Mouse (Mus musculus) bone marrow macrophage, adult 2 months (primary cell): ENCODE measurements around the gene Fermt2. TPM values are rescaled to one million over a fixed set of nuclear protein-coding genes. Genes with fewer than 3 reads are reported as not detected.
A peak's percentile ranks its signal among the peaks of the same experiment; 100 is the strongest.

Source experiments
- H3K27ac ChIP-seq: 2 replicates; pipeline ENCODE4 v1.5.1; 2012; ENCODE audit warnings: low read depth, low read length; ENCODE audit not compliant: insufficient read depth
- H3K4me1 ChIP-seq: 2 replicates; pipeline ENCODE4 v1.6.1; 2012; ENCODE audit warnings: low read length; ENCODE audit not compliant: control insufficient read depth, insufficient read depth
- H3K4me3 ChIP-seq: 2 replicates; pipeline ENCODE4 v1.5.1; 2012; ENCODE audit warnings: mild to moderate bottlenecking, low read length, moderate library complexity; ENCODE audit not compliant: insufficient read depth
- CTCF ChIP-seq: IDR thresholded peaks from 2 replicates; pipeline ENCODE4 v1.5.1; 2012; ENCODE audit warnings: low read depth, mild to moderate bottlenecking, low read length, moderate library complexity
- POLR2A ChIP-seq: IDR thresholded peaks from 2 replicates; pipeline ENCODE4 v1.6.1; 2012; ENCODE audit warnings: mild to moderate bottlenecking, low read depth, low read length, borderline replicate concordance
- polyA plus RNA-seq: library from polyadenylated mRNA; stranded (reverse); fragments of >200 nt; gene quantifications from 2 replicates; pipeline ENCODE4 v1.2.4, GENCODE M21; 2012; ENCODE audit not compliant: missing spikeins, insufficient read depth, insufficient read length

The Fermt2 gene
- polyA plus RNA-seq, 1 experiment = 1.7 TPM

DNA sequence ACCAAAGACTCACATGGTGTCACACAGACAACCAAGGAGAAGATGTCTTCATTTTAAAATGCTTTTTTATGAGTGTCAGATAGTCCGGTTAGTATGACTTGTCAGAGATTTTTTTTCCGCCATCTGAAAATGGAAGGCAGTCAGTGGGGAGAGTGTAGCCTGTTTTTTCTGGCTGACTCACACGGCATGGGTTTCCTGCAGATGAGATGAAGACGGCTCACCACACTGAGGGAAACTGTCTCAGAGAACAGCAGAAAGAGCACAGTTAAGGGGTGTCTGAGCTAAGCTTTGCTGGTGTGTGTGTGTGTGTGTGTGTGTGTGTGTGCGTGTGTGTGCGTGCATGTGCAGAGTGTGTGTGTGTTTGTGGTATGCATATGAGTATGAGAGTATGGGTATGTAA lies 88.6 kb downstream of the Fermt2 start:
- TF ChIP-seq POLR2A (no peak), CTCF (no peak)
- H3K4me1 ChIP-seq = no peaks in the 10 kb centered on the region
- no peak overlapping the region for H3K4me3 ChIP-seq
- no peak overlapping the region for H3K27ac ChIP-seq

DNA sequence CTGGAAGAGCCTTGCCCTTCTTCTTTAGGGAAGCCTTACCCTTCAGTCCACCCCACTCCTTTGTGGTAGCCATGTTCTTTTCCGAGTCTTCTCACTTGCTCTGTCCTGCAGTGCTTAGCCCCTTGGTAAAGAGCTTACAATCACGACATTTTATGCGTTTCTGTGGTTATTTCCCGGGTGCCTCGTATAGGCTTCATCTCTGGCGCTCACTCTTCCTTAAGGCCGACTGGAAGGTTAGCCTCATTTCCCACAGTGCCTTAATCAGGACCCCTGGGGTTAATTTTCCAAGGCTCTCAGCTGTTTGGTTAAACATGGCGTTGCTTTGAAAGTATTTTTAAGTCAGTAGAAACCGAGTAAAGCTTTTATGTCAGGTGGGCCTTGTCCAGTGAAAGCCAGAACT lies 90.5 kb downstream of the Fermt2 start:
- no peak overlapping the region for H3K27ac ChIP-seq
- TF ChIP-seq CTCF (no peak), POLR2A (no peak)
- H3K4me3 ChIP-seq = no peak overlapping the region
- H3K4me1 ChIP-seq = no peaks in the 10 kb centered on the region

DNA sequence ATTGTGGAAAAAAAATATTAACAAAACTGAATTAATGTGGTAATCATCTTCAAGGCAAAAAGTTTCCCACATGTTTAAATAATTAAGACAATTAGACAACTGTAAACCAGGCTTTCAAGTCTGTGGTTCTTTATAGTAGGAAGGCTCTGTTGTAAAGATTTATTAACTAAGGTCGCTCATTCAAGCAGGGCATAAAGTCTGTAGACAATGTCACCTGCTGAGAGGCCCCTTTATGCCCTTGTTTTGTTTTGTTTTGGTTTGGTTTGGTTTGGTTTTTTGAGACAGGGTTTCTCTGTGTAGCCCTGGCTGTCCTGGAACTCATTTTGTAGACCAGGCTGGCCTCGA lies 91.0 kb downstream of the Fermt2 start:
- TF ChIP-seq POLR2A (no peak), CTCF (no peak)
- H3K4me3 ChIP-seq = no peak overlapping the region
- H3K4me1 ChIP-seq = no peaks in the 10 kb centered on the region
- no peak overlapping the region for H3K27ac ChIP-seq

DNA sequence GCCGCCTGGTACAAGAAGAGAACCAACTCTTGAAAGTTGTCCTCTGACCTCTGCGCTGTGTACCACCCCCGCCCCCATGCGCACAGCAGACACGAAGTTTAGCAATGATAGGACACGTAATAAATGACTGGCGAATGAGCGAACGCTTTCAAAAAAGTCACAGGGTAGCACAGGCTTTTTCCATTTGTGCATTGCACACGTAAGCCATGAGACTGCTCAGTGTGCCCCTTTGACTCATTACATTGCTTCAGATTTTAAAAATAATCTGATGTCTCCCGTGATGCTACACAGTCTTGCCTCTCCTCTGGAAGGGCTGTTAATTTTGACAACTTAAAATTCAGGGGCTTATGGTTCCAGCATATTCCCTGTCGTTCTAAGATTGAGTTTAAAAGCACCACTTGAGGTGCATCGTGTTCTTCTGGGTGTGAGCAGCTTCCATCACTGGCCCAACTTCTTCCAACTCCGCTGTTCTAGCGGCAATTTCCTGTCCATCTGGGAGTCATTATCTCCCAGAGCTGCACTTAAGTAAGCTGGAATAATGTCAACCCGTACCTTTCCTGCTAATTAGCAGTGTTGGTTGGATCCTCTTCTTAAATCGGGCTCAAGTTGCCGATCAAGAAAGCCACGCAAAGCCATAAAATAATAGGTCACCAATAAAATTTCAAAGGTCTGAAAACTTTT lies 91.5 kb downstream of the Fermt2 start:
- no peak overlapping the region for H3K4me3 ChIP-seq
- H3K27ac ChIP-seq = no peak overlapping the region
- H3K4me1 ChIP-seq = no peaks in the 10 kb centered on the region
- TF ChIP-seq POLR2A = no peak
- TF ChIP-seq CTCF = no peak

DNA sequence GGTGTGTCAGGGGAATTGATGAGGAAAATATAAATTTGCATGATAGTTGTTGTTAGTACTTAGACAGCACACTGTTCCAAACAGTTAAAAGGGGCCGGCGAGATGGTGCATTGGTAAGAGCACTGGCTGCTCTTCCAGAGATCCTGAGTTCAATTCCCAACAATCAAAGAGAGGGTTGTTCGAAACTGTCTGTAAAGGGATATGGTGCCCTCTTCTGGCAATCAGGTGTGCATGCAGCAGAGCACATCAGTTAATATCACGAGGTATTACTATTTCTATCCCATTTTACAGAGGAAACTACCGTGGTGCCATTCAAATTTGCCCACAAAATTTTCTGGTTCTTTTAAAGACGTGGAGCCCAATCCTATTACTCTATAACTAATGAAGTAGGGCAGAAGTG lies 95.7 kb downstream of the Fermt2 start:
- H3K4me1 ChIP-seq = no peaks in the 10 kb centered on the region
- no peak overlapping the region for H3K27ac ChIP-seq
- no peak overlapping the region for H3K4me3 ChIP-seq
- TF ChIP-seq CTCF (no peak), POLR2A (no peak)

DNA sequence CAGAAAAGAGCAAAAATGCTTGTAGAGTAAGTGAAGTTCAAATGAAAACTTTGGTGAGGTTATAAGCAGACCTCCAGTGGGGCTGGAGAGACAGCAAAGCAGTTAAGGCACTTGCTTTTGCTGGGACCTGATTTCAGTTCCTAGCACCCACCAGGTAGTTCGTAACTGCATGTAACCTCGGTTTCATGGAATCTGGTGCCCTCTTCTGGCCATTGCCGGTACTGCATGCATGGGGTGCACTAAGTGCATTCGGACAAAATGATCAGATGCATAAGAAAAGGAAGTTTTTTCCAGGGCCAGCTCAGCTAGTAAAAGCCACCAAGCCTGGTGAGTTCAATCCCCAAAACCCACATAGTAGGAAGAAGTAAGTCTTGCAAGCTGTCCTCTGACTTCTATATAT lies 97.9 kb downstream of the Fermt2 start:
- H3K4me3 ChIP-seq = no peak overlapping the region
- TF ChIP-seq CTCF (peak; percentile 81), POLR2A (no peak)
- no peak overlapping the region for H3K27ac ChIP-seq
- H3K4me1 ChIP-seq = no peaks in the 10 kb centered on the region

DNA sequence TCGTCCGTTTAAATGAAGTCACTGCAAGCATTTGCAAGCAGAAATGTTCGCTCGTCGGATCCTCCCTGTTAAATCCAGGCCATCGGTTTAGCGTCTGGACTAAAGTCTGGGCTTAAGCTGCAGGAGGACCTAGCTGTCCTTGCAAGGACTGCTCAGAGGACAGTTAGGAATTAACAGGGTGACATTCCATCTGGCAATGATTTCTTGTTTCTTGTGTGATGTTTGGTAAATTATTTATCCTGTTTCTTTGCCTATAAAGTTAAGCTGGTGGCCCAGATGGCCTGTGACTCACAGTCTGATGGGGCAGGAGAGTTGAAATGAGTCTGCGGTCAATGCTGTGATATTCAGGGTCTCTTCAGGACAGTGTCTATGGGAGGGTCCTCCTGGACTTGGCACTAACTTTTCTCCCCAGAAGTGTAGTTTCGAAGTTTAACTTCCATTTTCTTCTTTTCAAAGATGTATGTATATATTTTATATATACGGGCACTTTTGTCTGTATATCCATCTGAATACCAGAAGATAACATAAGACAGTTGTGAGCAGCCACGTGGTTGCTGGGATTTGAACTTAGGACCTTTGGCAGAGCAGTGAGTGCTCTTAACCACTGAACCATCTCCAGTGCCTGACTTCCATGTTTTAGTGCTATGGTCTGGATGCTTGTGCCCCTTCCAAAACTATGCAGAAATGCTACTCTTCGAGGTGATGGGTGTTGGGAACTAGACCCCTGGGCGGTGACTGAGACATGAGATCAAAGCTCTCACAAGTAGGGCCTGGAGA lies 99.7 kb downstream of the Fermt2 start:
- H3K27ac ChIP-seq = no peak overlapping the region
- H3K4me1 ChIP-seq = no peaks in the 10 kb centered on the region
- H3K4me3 ChIP-seq = no peak overlapping the region
- TF ChIP-seq CTCF = no peak
- TF ChIP-seq POLR2A = no peak

DNA sequence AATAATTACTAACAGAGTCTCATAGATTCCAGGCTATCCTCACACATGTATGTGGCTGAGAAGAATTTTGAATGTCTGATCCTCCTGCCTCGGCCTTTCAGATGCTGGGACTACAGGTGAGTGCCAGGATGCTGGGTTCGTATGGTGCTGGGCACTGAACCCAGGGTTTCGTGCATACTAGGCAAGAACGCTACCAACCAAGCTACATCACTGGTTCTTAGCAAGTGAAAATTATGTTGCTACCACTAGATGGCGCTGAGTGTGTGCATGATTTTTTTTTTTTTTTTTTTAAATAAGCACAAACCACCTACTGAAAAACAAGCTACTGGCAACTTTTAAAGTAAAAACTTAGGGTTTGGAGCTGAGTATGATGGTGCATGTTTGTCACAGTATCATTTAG lies 106.7 kb downstream of the Fermt2 start:
- Histone ChIP-seq H3K4me3 (no peak overlapping the region), H3K4me1 (no peaks in the 10 kb centered on the region), H3K27ac (no peak overlapping the region)
- TF ChIP-seq POLR2A (no peak), CTCF (no peak)

DNA sequence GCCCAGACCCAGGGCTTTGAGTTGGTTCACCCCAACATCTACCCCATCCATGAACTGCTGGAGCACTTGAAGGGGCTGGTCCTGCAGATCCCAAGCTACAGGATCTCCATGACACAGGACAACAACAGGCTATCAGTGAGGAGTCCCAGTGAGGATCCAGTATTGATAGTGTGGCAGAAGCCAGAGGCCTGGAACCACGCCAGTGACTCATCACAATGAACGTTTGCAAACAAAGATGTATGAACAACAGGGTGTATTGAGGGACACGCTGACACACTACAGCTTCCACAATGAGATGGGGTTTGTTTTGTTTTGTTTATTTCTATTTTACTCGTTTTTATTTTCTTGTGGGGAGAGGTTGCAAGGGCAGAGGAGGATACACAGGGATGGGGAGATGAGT lies 107.5 kb downstream of the Fermt2 start:
- Histone ChIP-seq H3K4me3 (no peak overlapping the region), H3K27ac (no peak overlapping the region), H3K4me1 (no peaks in the 10 kb centered on the region)
- TF ChIP-seq POLR2A (no peak), CTCF (no peak)

DNA sequence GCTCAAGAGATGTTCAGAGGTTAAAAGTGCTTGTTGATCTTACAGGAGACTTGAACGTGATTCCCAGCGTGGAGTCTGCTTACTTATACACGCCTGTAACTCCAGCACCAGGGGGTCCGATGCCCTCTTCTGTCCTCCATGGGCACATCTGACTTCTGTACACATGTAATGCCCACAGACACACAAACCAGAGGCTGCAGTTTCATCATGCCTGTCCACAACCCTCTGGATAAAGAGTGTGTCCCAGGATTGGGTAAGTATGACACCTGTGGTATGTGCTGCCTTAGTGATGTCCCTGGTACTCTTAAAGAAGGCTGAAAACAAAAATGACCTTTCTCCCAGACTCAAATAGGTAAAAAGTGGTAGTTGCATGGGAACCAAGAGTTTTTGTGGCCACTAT lies 110.6 kb downstream of the Fermt2 start:
- H3K4me3 ChIP-seq = no peak overlapping the region
- no peak for TF ChIP-seq CTCF
- no peak for TF ChIP-seq POLR2A
- no peaks in the 10 kb centered on the region for H3K4me1 ChIP-seq
- H3K27ac ChIP-seq = no peak overlapping the region

DNA sequence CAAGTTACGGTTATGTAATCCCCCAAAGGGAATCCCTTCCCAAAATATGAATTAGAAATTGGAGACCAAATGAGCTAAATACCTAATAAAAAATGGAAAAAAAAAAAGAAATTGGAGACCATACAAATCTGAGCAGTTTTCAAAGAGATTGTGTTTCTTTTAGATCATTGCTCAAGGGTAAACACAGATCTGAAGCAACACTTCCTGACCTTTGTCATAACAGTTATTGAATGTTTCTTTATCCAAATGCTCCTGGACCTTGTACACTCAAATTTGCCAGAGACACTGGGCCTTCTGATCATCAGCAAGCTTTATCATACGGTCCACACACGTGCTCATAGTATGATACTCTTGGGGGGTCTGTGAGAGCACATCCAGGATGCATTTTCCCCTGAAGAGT lies 111.4 kb downstream of the Fermt2 start:
- Histone ChIP-seq H3K4me1 (no peaks in the 10 kb centered on the region), H3K27ac (no peak overlapping the region), H3K4me3 (no peak overlapping the region)
- TF ChIP-seq POLR2A (no peak), CTCF (no peak)

DNA sequence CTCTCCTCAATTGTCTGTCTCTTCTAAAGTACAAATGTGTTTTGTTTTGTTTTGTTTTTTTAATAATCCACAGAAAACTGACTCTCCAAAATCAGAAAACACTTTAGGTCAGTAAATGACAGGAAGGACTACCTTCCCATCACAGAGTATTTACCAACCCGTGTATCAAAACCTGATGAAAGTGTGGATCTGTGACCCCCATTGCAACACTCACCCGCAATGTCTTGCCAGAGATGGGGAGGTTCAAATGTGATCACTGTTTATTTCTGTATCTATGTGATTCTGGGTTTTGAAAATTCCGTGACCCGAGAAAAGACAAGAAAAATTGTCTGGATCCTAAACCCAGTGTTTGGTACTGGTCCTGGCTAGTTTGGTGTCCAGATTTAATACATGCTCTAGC lies 113.7 kb downstream of the Fermt2 start:
- Histone ChIP-seq H3K27ac (no peak overlapping the region), H3K4me1 (no peaks in the 10 kb centered on the region), H3K4me3 (no peak overlapping the region)
- no peak for TF ChIP-seq CTCF
- no peak for TF ChIP-seq POLR2A

Other genes starting within 250 kb of the Fermt2 start
- gene Ero1l, start 211.3 kb downstream of the Fermt2 start, polyA plus RNA-seq = 24.8 and 26.7 TPM in 2 replicates
- 149 and 206 TPM in 2 replicates for gene Psmc6, start 200.3 kb downstream of the Fermt2 start, polyA plus RNA-seq
- 20.9 and 23.4 TPM in 2 replicates for gene Styx, start 179.0 kb downstream of the Fermt2 start, polyA plus RNA-seq
- 12.4 and 12.5 TPM in 2 replicates for gene Gnpnat1, start 125.2 kb downstream of the Fermt2 start, polyA plus RNA-seq
- gene Ddhd1, start 128.0 kb upstream of the Fermt2 start, polyA plus RNA-seq = 18.2 and 22.3 TPM in 2 replicates